In the genomic region with DNA sequence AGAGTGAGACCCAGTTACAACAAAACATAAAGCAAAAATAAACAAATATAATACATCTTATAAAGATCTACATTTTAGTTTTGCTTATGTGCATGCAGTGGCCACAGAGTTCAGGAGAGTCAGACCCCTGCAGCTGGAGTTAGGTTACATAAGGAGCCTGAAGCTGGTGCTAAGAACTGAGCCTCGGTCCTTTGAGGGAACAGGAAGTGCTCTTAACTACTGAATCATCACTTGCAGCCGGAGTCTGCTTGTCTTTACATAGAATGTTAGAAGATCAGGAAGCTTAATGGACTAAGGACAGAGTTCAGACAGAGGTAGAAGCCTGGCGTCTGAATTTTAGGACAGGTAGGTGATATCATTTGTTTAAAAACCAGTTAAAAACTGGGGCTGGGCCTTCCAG, we compare ENCODE assay signal across 8 mouse cellular contexts. TPM values are rescaled to one million over a fixed set of nuclear protein-coding genes. Genes with fewer than 3 reads are reported as not detected.
DNase-seq lines count a peak whose midpoint lies in the region; ATAC-seq lines count a peak whose summit lies in the region.

No protein-coding gene starts in this region.

- H3K9me3 ChIP-seq in forebrain, embryonic 10.5 days: no peaks in the 10 kb centered on the region
- no peaks in the 10 kb centered on the region for H3K9me3 ChIP-seq in forebrain, embryonic 16.5 days (ENCODE audit: control insufficient read depth, low read length)
- H3K9me3 ChIP-seq in megakaryocyte, embryonic 14.5 days: no peaks in the 10 kb centered on the region
- no peaks in the 10 kb centered on the region for H3K9me3 ChIP-seq in intestine, embryonic 16.5 days (ENCODE audit: control insufficient read depth, low read length)
- no peaks in the 10 kb centered on the region for H3K9me3 ChIP-seq in neural tube, embryonic 15.5 days (replicated peaks)

- peak overlapping the region; percentile 57 for H3K4me3 ChIP-seq in forebrain, embryonic 10.5 days
- H3K4me3 ChIP-seq in forebrain, embryonic 16.5 days (replicated peaks; ENCODE audit: low read length): no peak overlapping the region
- H3K4me3 ChIP-seq in megakaryocyte, embryonic 14.5 days (replicated peaks): peak overlapping the region; percentile 92
- peak overlapping the region; percentile 62 for H3K4me3 ChIP-seq in intestine, embryonic 16.5 days (ENCODE audit: low read length)
- H3K4me3 ChIP-seq in neural tube, embryonic 15.5 days (replicated peaks): no peak overlapping the region

- 40% methylated on average over 3 of the region's 3 CpGs for WGBS in forebrain, embryonic 10.5 days
- WGBS in forebrain, embryonic 16.5 days: 38% methylated on average over 3 of the region's 3 CpGs
- WGBS in intestine, embryonic 16.5 days: 36% methylated on average over 3 of the region's 3 CpGs
- 63% methylated on average over 3 of the region's 3 CpGs for WGBS in neural tube, embryonic 15.5 days

- H3K27ac ChIP-seq in forebrain, embryonic 10.5 days: peak overlapping the region; percentile 92
- no peak overlapping the region for H3K27ac ChIP-seq in forebrain, embryonic 16.5 days (ENCODE audit: low read length)
- peak overlapping the region; percentile 93 for H3K27ac ChIP-seq in intestine, embryonic 16.5 days (ENCODE audit: low read length)
- H3K27ac ChIP-seq in neural tube, embryonic 15.5 days (replicated peaks): peak overlapping the region; percentile 58; the same call in 1 of the 2 replicates

- H3K4me1 ChIP-seq in forebrain, embryonic 10.5 days: peaks cover 54% of the 10 kb centered on the region
- H3K4me1 ChIP-seq in forebrain, embryonic 16.5 days (replicated peaks; ENCODE audit: control insufficient read depth, insufficient read depth, low read length): peaks cover 11% of the 10 kb centered on the region
- peaks cover 83% of the 10 kb centered on the region for H3K4me1 ChIP-seq in megakaryocyte, embryonic 14.5 days
- peaks cover 21% of the 10 kb centered on the region for H3K4me1 ChIP-seq in intestine, embryonic 16.5 days (ENCODE audit: control insufficient read depth, insufficient read depth, low read length)
- peaks cover 34% of the 10 kb centered on the region for H3K4me1 ChIP-seq in neural tube, embryonic 15.5 days

- no peak overlapping the region for H3K9ac ChIP-seq in forebrain, embryonic 16.5 days (replicated peaks; ENCODE audit: low read depth, low read length)
- H3K9ac ChIP-seq in intestine, embryonic 16.5 days (ENCODE audit: low read depth, low read length): peak overlapping the region; percentile 76
- no peak overlapping the region for H3K9ac ChIP-seq in neural tube, embryonic 15.5 days (replicated peaks)

- peaks cover 34% of the 10 kb centered on the region for H3K36me3 ChIP-seq in forebrain, embryonic 10.5 days (replicated peaks)
- no peaks in the 10 kb centered on the region for H3K36me3 ChIP-seq in forebrain, embryonic 16.5 days (ENCODE audit: control insufficient read depth, insufficient read depth)
- H3K36me3 ChIP-seq in megakaryocyte, embryonic 14.5 days (replicated peaks; ENCODE audit: low read length): peaks cover 36% of the 10 kb centered on the region
- peaks cover 21% of the 10 kb centered on the region for H3K36me3 ChIP-seq in intestine, embryonic 16.5 days (ENCODE audit: control insufficient read depth, insufficient read depth, low read length)
- H3K36me3 ChIP-seq in neural tube, embryonic 15.5 days: no peaks in the 10 kb centered on the region

- H3K27me3 ChIP-seq in forebrain, embryonic 10.5 days (ENCODE audit: poor library complexity, severe bottlenecking): no peaks in the 10 kb centered on the region
- H3K27me3 ChIP-seq in forebrain, embryonic 16.5 days (replicated peaks; ENCODE audit: control insufficient read depth, insufficient read depth, low read length): no peaks in the 10 kb centered on the region
- H3K27me3 ChIP-seq in megakaryocyte, embryonic 14.5 days (replicated peaks): no peaks in the 10 kb centered on the region
- H3K27me3 ChIP-seq in intestine, embryonic 16.5 days (replicated peaks; ENCODE audit: control insufficient read depth, insufficient read depth, low read length): no peaks in the 10 kb centered on the region
- H3K27me3 ChIP-seq in neural tube, embryonic 15.5 days (replicated peaks): no peaks in the 10 kb centered on the region

- no peak for ATAC-seq in forebrain, embryonic 16.5 days
- ATAC-seq in megakaryocyte, adult 5-6 weeks (ENCODE audit: poor library complexity, severe bottlenecking): no peak
- ATAC-seq in intestine, embryonic 16.5 days: no peak
- no peak for ATAC-seq in neural tube, embryonic 15.5 days (ENCODE audit: low FRiP score)

- H3K4me2 ChIP-seq in forebrain, embryonic 16.5 days (ENCODE audit: low read length): no peak overlapping the region
- peak overlapping the region; percentile 83 for H3K4me2 ChIP-seq in intestine, embryonic 16.5 days (ENCODE audit: low read depth, low read length)
- H3K4me2 ChIP-seq in neural tube, embryonic 15.5 days: peak overlapping the region; percentile 52

- DNase-seq in forebrain, embryonic 10.5 days (ENCODE audit: extremely low spot score, low spot score): no peak
- DNase-seq in left cerebral cortex, adult 11 months (ENCODE audit: low spot score): no peak
- DNase-seq in thymus, adult 18-20 months: no peak

RNA-seq across cellular contexts. Expression of a gene that starts 3.8 kb away (rescaled TPM):
- 58.3 and 59.0 TPM in 2 replicates for polyA plus RNA-seq in forebrain, embryonic 10.5 days (2016; fragmentation: Nextera tagmentation; extraction: Ambion mirVana)
- polyA plus RNA-seq in forebrain, embryonic 16.5 days (2015; fragmentation: Nextera tagmentation; extraction: Ambion mirVana): 9.3 and 12.6 TPM in 2 replicates
- polyA plus RNA-seq in megakaryocyte, embryonic 14.5 days (2012; ENCODE audit: insufficient read depth, low replicate concordance): 4.6 and 21.3 TPM in 2 replicates
- total RNA-seq in megakaryocyte, adult 5-6 weeks (2015): 7.1 and 9.1 TPM in 2 replicates
- 28.3 and 29.2 TPM in 2 replicates for total RNA-seq in megakaryocyte, adult 5-6 weeks (2017)
- polyA plus RNA-seq in intestine, embryonic 16.5 days (2015; fragmentation: Nextera tagmentation; extraction: Ambion mirVana): 287 and 364 TPM in 2 replicates
- polyA plus RNA-seq in neural tube, embryonic 15.5 days (2015; fragmentation: Nextera tagmentation; extraction: Ambion mirVana): 13.2 and 28.7 TPM in 2 replicates

RNA-seq across cellular contexts. Expression of a gene that starts 11.2 kb away (rescaled TPM):
- polyA plus RNA-seq in forebrain, embryonic 10.5 days (2016; fragmentation: Nextera tagmentation; extraction: Ambion mirVana): not detected in 2 replicates
- polyA plus RNA-seq in forebrain, embryonic 16.5 days (2015; fragmentation: Nextera tagmentation; extraction: Ambion mirVana): not detected in 2 replicates
- not detected in 2 replicates for polyA plus RNA-seq in megakaryocyte, embryonic 14.5 days (2012; ENCODE audit: insufficient read depth, low replicate concordance)
- total RNA-seq in megakaryocyte, adult 5-6 weeks (2015): not detected in 2 replicates
- total RNA-seq in megakaryocyte, adult 5-6 weeks (2017): not detected in 2 replicates
- not detected in 2 replicates for polyA plus RNA-seq in intestine, embryonic 16.5 days (2015; fragmentation: Nextera tagmentation; extraction: Ambion mirVana)
- 0.34 TPM in 1 of 2 replicates, not detected in the other for polyA plus RNA-seq in neural tube, embryonic 15.5 days (2015; fragmentation: Nextera tagmentation; extraction: Ambion mirVana)

RNA-seq across cellular contexts. Expression of a gene that starts 12.3 kb away (rescaled TPM):
- polyA plus RNA-seq in forebrain, embryonic 10.5 days (2016; fragmentation: Nextera tagmentation; extraction: Ambion mirVana): 2.4 and 2.6 TPM in 2 replicates
- polyA plus RNA-seq in forebrain, embryonic 16.5 days (2015; fragmentation: Nextera tagmentation; extraction: Ambion mirVana): 1.6 and 1.9 TPM in 2 replicates
- polyA plus RNA-seq in megakaryocyte, embryonic 14.5 days (2012; ENCODE audit: insufficient read depth, low replicate concordance): 13.7 and 27.2 TPM in 2 replicates
- 14.3 and 15.0 TPM in 2 replicates for total RNA-seq in megakaryocyte, adult 5-6 weeks (2015)
- total RNA-seq in megakaryocyte, adult 5-6 weeks (2017): 6.0 and 6.1 TPM in 2 replicates
- polyA plus RNA-seq in intestine, embryonic 16.5 days (2015; fragmentation: Nextera tagmentation; extraction: Ambion mirVana): 16.4 and 19.4 TPM in 2 replicates
- polyA plus RNA-seq in neural tube, embryonic 15.5 days (2015; fragmentation: Nextera tagmentation; extraction: Ambion mirVana): 1.2 and 2.9 TPM in 2 replicates

RNA-seq across cellular contexts. Expression of a gene that starts 14.3 kb away (rescaled TPM):
- 331 and 343 TPM in 2 replicates for polyA plus RNA-seq in forebrain, embryonic 10.5 days (2016; fragmentation: Nextera tagmentation; extraction: Ambion mirVana)
- 48.1 and 52.2 TPM in 2 replicates for polyA plus RNA-seq in forebrain, embryonic 16.5 days (2015; fragmentation: Nextera tagmentation; extraction: Ambion mirVana)
- polyA plus RNA-seq in megakaryocyte, embryonic 14.5 days (2012; ENCODE audit: insufficient read depth, low replicate concordance): 12.4 and 22.6 TPM in 2 replicates
- total RNA-seq in megakaryocyte, adult 5-6 weeks (2015): 39.3 and 52.3 TPM in 2 replicates
- 83.7 and 101 TPM in 2 replicates for total RNA-seq in megakaryocyte, adult 5-6 weeks (2017)
- polyA plus RNA-seq in intestine, embryonic 16.5 days (2015; fragmentation: Nextera tagmentation; extraction: Ambion mirVana): 103 and 114 TPM in 2 replicates
- 13.8 and 59.4 TPM in 2 replicates for polyA plus RNA-seq in neural tube, embryonic 15.5 days (2015; fragmentation: Nextera tagmentation; extraction: Ambion mirVana)

RNA-seq across cellular contexts. Expression of a gene that starts 32.3 kb away (rescaled TPM):
- 11.5 and 13.2 TPM in 2 replicates for polyA plus RNA-seq in forebrain, embryonic 10.5 days (2016; fragmentation: Nextera tagmentation; extraction: Ambion mirVana)
- 23.4 and 24.5 TPM in 2 replicates for polyA plus RNA-seq in forebrain, embryonic 16.5 days (2015; fragmentation: Nextera tagmentation; extraction: Ambion mirVana)
- polyA plus RNA-seq in megakaryocyte, embryonic 14.5 days (2012; ENCODE audit: insufficient read depth, low replicate concordance): 9.5 and 11.2 TPM in 2 replicates
- 10.2 and 11.8 TPM in 2 replicates for total RNA-seq in megakaryocyte, adult 5-6 weeks (2015)
- 15.7 and 16.9 TPM in 2 replicates for total RNA-seq in megakaryocyte, adult 5-6 weeks (2017)
- polyA plus RNA-seq in intestine, embryonic 16.5 days (2015; fragmentation: Nextera tagmentation; extraction: Ambion mirVana): 11.7 and 12.8 TPM in 2 replicates
- polyA plus RNA-seq in neural tube, embryonic 15.5 days (2015; fragmentation: Nextera tagmentation; extraction: Ambion mirVana): 16.2 and 16.9 TPM in 2 replicates

Comparison
In these comparisons a context has a peak if more than half of its experiments do, and no peak if none do; other contexts are left out.
1. H3K4me3 ChIP-seq: peak in forebrain, embryonic 10.5 days (single experiment), megakaryocyte, embryonic 14.5 days (single experiment) and intestine, embryonic 16.5 days (single experiment); none in forebrain, embryonic 16.5 days (single experiment) and neural tube, embryonic 15.5 days (single experiment).